Mouse (Mus musculus): Measurements from ENCODE around the gene 4930572O03Rik.
"Not testable (repeated sequence)": the region's sequence is repeated elsewhere in the genome, so short reads cannot be mapped to it uniquely, and the experiment has no call there.

Gene 4930572O03Rik

DNA sequence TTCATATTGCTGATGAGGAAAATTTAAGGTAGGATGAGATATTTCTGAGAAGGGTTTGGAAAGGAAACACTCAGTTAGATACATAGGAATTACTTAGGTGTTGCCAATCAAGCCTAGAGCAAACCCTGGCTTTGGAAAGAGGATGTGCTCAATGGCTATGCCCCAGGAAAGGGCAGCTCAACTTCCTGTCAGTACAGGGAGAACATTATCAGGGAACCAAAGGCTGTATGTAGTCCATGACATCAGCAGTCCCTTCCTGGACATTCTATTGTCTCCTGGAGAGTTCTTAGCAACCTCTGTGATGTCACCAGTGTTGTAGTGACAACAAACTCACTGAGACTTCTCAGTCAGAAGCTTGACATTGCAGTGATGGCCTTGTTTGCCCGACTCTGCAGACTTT, 38.1 kb downstream of the 4930572O03Rik start, which contains the start of gene Speer4d:
Gene Speer4d (plus strand): TSS at position 301 of the 400 bp plus-strand sequence.
- not testable (repeated sequence) for DNase-seq (ENCODE audit: low read depth, low spot score)

DNA sequence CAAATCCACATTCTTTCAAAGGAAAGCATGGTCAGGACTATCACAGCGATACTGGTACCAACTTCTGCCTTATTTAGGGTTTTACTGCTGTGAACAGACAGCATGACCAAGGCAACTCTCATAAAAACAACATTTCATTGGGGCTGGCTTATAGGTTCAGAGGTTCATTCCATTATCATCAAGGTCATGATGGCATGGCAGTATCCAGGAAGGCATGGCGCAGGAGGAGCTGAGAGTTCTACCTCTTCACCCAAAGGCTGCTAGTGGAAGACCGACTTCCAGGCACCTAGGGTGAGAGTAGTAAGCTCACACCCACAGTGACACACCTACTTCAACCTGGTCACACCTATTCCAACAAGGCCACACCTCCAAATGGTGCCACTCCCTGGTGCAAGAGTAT, 40.7 kb downstream of the 4930572O03Rik start:
- not testable (repeated sequence) for DNase-seq (ENCODE audit: low read depth, low spot score)

DNA sequence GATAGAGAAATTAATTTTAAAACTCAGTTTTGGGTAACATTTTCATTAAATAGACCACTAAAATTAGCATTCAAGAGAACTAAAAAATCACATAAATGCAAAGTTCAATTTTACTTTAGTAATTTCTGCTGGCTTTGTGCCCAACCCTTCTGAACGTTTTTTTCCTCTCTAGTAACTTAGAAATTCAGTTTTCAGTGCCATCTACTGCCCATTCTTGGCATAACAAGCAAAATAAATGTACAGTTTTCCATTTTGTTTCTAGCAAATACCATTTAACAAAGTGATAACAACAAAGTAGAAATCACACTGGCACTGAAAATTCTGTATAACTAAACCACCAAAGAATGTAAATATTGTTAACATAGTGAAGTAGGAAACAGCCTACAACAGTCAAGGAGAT, 46.2 kb downstream of the 4930572O03Rik start:
- DNase-seq (ENCODE audit: low read depth, low spot score): not testable (repeated sequence)

DNA sequence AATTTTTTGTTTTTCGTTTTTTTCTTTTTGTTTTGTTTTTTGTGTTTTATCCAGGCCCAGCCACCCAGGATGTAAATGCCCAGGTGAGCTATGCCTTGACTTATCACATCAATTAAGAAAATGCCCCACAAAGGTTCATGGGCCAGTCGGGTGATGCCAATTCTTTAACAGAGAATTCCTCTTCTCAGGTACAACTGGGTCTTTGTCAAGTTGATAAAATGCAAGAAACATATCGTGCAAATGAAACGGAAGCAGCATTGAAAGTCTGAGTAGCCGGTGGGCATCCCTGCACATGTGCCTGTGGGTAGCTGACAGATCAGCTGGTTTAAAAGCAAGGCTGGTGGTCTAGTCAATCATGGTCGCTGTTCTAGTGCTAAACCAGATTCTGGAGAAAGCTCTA, 50.2 kb downstream of the 4930572O03Rik start:
- not testable (repeated sequence) for DNase-seq (ENCODE audit: low read depth, low spot score)

DNA sequence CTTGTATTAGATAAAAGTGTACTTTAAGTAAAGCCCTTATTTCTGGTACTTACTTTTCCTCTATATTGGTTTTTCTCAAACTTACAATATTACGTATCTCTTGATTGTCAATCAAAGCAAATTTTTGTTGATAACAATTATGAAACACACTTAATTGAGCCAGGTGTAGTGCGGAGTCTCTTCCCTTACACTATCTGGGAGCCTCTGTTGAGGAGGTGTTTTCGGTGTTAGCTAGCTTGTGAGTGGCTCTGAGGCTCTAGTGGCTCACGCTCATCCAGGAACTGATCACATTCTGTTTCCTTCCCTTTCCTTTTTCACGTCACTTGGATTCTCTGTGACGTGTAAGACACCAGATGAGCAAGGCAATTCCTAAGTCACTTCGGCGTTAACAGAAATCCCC, 53.3 kb downstream of the 4930572O03Rik start:
- DNase-seq (ENCODE audit: low read depth, low spot score): not testable (repeated sequence)

DNA sequence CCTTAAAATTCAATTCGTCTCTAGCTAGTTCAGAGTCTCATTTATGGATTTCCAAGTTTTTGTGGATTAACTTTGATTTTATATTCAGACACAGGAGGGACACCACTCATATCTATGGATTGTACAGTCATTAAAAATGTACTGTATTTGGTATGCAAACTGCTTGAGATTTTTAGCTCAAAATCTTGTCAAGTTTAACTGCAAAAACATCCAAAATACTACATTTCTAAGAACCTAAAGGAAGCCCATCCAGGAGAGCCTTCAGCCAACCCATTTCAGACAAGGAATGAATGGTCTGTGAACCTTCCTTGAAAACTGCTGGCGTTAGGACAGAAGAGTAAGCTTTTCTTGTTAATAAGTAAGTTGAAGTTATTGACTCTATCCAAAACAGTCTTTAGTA, 53.9 kb downstream of the 4930572O03Rik start:
- DNase-seq (ENCODE audit: low read depth, low spot score): not testable (repeated sequence)

DNA sequence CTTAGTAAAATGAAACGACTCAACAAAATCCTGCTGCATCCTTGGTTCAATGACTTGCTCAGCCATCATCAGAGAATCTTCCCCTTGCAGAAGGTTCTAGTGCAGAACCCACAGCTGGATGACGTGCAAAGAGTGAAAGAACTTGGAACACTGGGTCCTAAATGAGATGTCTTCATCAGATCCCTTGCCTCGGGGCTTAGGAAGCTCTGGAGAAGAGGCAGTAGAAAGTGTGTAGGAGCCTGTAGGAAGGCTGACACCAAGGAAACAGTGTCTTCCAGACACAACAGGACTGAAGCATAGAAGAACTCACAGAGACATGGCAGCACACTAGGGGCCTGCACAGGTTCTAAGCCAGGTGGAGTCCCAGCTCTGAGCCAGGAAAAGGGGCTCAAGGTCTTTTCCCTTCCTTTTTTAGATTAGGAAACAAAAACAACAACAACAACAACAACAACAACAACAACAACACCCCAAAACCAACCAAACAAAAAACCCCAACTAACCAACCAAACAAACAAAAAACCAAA, 54.4 kb downstream of the 4930572O03Rik start:
- DNase-seq (ENCODE audit: low read depth, low spot score): peak; percentile 2

Data from ES-CJ7 (cell line).